Mouse (Mus musculus) E14TG2a.4 (cell line): Measurements from ENCODE around the gene Speg.

Experiments
- CTCF ChIP-seq: conservative IDR thresholded peaks from 2 replicates; pipeline ENCODE4 v1.5.1; 2014; ENCODE audit warnings: low read length
- NANOG ChIP-seq: IDR thresholded peaks from 2 replicates; pipeline ENCODE4 v1.6.1; 2014; ENCODE audit warnings: borderline replicate concordance, low read length, mixed read lengths
- POU5F1 ChIP-seq: IDR thresholded peaks from 2 replicates; pipeline ENCODE4 v1.6.1; 2014; ENCODE audit warnings: low read length, borderline replicate concordance

DNA sequence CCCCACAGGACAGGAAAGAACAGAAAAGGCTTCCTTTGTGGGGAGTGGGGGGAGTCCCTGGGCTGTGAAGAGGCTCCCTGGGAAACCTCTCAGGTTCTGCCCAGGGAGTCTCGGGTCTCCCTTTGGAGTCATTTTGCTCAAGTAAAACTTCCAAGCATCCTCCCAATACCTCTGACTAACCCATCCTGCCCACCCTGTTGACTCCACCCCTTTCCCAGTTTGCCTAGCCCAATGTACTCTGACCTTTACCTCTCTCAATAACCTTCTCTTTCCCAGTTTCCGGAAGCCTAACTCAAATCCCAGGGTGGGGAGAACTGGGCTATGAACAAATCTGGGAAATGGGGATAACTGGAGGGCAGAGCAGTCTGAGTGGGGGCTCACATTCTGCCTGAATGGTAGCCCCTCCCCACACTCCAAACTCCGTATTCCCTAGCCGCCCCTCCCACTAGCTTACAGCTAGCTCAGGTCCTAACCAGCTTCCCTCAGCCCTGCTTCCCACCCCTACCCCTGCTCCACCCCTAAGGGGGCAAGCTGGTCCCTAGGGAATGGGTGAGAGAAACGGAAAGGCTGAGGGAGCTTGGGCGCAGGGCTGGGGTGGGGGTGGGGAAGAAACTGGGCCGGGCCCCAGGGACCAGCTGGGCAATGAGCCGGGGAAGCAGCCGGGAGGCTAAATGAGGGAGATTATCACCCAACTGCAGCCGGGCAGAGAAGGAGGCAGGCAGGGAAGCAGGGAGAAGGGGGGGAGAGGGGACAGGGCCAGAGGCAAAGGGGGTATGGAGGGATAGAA is 72.4 kb downstream of the Speg start:
- TF ChIP-seq CTCF (no peak), POU5F1 (no peak), NANOG (no peak)
